Mouse (Mus musculus): ENCODE measurements around the gene Hectd4. TPM values are rescaled to one million over a fixed set of nuclear protein-coding genes. Genes with fewer than 3 reads are reported as not detected.
"Not testable (repeated sequence)": the region's sequence is repeated elsewhere in the genome, so short reads cannot be mapped to it uniquely, and the experiment has no call there.

Hectd4 gene
- polyA plus RNA-seq, 1 experiment from 2014 or later, result 7.6 TPM

DNA sequence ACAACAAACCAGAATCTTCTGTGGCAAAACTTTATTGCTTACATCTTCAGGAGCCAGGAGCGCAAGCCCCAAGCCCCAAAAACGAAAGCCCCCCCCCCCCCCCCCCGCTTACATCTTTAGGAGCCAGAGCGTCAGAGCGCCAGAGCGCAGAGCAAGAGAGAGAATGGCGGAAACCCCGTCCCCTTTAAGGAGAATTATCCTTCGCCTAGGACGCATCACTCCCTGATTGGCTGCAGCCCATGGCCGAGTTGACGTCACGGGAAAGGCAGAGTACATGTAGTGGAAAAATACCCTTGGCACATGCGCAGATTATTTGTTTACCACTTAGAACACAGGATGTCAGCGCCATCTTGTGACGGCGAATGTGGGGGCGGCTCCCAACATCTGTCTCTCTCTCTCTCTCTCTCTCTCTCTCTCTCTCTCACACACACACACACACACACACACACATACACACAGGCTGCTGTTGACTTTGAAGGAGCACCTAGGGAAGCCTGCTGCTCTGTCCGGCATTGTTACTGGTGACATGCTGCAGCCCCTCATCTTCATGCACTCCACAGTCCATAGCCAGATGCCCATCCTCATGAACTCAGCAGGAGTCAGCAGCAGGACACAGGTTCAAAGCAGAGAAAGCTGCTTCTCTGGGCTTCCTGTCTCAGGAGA, 110.3 kb downstream of the Hectd4 start:
- H3K27ac ChIP-seq, result peak overlapping the region; percentile 77
- peak overlapping the region; percentile 37; the same call in 1 of the 2 replicates for H3K4me3 ChIP-seq (replicated peaks)
- H3K27me3 ChIP-seq; DNase-seq; H3K9me3 ChIP-seq (replicated peaks); H3K4me1 ChIP-seq (replicated peaks); H3K9ac ChIP-seq: not testable (repeated sequence)
- peak; percentile 38; the same call in 1 of the 2 replicates for ATAC-seq (ENCODE audit: low read depth)
- peak overlapping the region; percentile 41 for H3K4me2 ChIP-seq
- H3K36me3 ChIP-seq, result peaks cover 92% of the 10 kb centered on the region
- 76% methylated on average over 11 of the region's 19 CpGs for WGBS (ENCODE audit: insufficient replicate concordance)

DNA sequence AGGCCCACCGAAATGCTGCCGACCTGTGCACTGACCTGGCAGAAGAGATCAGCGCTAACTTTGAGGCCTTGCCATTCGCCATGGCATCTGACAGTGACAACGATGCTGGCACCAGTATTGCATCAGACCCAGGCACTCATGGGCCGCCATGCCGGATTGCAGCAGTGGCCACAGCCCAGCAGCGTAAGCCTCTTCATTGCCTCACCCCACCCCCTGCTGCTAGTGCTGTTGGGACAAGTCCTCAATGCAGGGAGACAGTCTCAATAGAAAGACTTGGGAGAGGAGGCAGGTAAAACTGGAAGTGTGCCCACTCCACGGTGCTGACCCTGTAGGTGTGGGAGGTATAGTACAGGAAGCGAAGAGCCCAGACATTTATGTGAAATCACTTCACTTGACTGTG, 111.7 kb downstream of the Hectd4 start:
- 94% methylated on average over 10 of the region's 10 CpGs for WGBS (ENCODE audit: insufficient replicate concordance)
- Histone ChIP-seq H3K27me3 (no peaks in the 10 kb centered on the region), H3K9me3 (replicated peaks) (no peaks in the 10 kb centered on the region), H3K9ac (no peak overlapping the region), H3K4me1 (replicated peaks) (0 out of 2 replicates have a peak, but pooled peaks cover 2% of the 10 kb centered on the region), H3K27ac (no peak overlapping the region), H3K4me3 (replicated peaks) (no peak overlapping the region), H3K4me2 (no peak overlapping the region), H3K36me3 (peaks cover 92% of the 10 kb centered on the region)
- DNase-seq (no peak), ATAC-seq (ENCODE audit: low read depth) (no peak)

DNA sequence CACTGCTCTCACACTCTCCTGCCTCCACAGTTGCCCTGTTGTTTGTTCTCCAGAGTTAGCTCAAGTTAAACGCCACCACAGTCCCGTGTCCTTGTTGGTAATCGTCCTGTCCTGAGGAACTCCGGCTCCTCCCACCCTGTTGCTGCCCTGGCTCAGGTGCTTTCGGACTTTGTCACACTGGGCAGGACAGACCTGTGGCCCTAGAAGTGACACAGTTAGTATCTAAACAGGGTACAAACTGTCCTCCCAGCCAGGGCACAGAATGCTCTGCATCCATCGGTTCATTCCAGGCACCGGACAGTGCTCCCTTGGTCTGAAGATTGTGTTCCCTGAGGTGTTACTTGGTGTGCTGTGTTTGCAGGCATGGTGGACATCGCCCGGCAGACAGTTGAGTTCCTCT, 114.0 kb downstream of the Hectd4 start:
- 90% methylated on average over 9 of the region's 9 CpGs for WGBS (ENCODE audit: insufficient replicate concordance)
- Histone ChIP-seq H3K27ac (no peak overlapping the region), H3K27me3 (no peaks in the 10 kb centered on the region), H3K9me3 (replicated peaks) (no peaks in the 10 kb centered on the region), H3K4me1 (replicated peaks) (no peaks in the 10 kb centered on the region), H3K9ac (no peak overlapping the region), H3K36me3 (peaks cover 96% of the 10 kb centered on the region), H3K4me2 (no peak overlapping the region), H3K4me3 (replicated peaks) (no peak overlapping the region)
- ATAC-seq (ENCODE audit: low read depth), result no peak
- DNase-seq, result no peak

- ATAC-seq (ENCODE audit: low read depth) (no peak; the same call in 1 of the 2 replicates), DNase-seq (no peak)
- Histone ChIP-seq H3K9me3 (replicated peaks) (no peaks in the 10 kb centered on the region), H3K27ac (no peak overlapping the region), H3K36me3 (peaks cover 96% of the 10 kb centered on the region), H3K4me3 (replicated peaks) (no peak overlapping the region), H3K4me2 (no peak overlapping the region), H3K4me1 (replicated peaks) (no peaks in the 10 kb centered on the region), H3K27me3 (no peaks in the 10 kb centered on the region), H3K9ac (no peak overlapping the region)
- WGBS (ENCODE audit: insufficient replicate concordance), result 83% methylated on average over 5 of the region's 5 CpGs
Observed at GRCm38 (mm10) chr5:121334454-121334853, 114.4 kb downstream of the Hectd4 start.

DNA sequence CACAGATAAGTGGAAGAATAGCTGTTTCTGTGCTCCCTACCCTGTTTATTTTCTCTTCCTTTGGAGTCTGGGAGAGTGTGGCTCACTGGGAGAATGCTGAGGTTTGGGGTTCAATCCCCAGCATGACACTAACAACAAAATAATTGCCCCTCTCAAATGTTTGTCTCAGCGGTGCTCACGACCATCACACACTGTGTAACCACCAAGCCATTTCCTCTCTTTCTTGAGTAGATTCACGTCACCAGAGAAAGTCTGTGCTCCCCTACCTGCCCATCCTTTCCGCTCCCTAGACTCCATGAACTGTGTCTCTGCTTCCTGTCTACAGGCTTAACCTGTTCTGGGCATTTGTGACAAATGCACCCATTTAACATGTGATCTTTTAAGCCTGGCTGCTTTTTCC, 115.4 kb downstream of the Hectd4 start:
- Histone ChIP-seq H3K9me3 (replicated peaks) (no peaks in the 10 kb centered on the region), H3K9ac (no peak overlapping the region), H3K27ac (no peak overlapping the region; the same call in 1 of the 2 replicates), H3K27me3 (no peaks in the 10 kb centered on the region), H3K4me3 (replicated peaks) (no peak overlapping the region), H3K4me2 (no peak overlapping the region), H3K36me3 (peaks cover 99% of the 10 kb centered on the region), H3K4me1 (replicated peaks) (no peaks in the 10 kb centered on the region)
- DNase-seq (no peak), ATAC-seq (ENCODE audit: low read depth) (no peak)
- 89% methylated on average over 4 of the region's 4 CpGs for WGBS (ENCODE audit: insufficient replicate concordance)

DNA sequence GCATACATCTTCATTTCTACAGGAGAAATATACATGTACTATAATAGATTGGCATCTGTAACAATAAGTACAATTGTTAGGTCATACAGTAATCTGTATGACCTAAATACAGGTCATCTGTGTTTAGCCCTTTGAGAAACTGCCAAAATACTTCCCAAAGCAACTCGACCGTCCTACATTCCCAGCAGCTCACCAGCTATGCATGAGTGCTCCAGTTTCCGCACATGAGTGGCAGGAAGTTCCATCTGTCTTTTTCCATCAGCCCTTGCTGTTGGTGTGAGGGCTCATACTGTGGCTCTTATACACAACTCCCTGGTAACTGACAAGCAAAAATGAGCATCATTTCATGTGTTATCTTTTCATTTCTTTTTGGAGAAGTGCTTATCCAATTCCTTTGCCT, 116.0 kb downstream of the Hectd4 start:
- Histone ChIP-seq H3K9ac (no peak overlapping the region), H3K27ac (no peak overlapping the region), H3K4me2 (no peak overlapping the region), H3K4me1 (replicated peaks) (peaks cover 4% of the 10 kb centered on the region; the same call in 1 of the 2 replicates), H3K9me3 (replicated peaks) (no peaks in the 10 kb centered on the region), H3K27me3 (no peaks in the 10 kb centered on the region), H3K4me3 (replicated peaks) (no peak overlapping the region), H3K36me3 (peaks cover 99% of the 10 kb centered on the region)
- DNase-seq (no peak), ATAC-seq (ENCODE audit: low read depth) (no peak)
- WGBS (ENCODE audit: insufficient replicate concordance), result 91% methylated on average over 3 of the region's 3 CpGs

- 92% methylated on average over 6 of the region's 6 CpGs for WGBS (ENCODE audit: insufficient replicate concordance)
- Histone ChIP-seq H3K9ac (no peak overlapping the region), H3K4me2 (no peak overlapping the region), H3K27ac (no peak overlapping the region), H3K4me1 (replicated peaks) (peaks cover 6% of the 10 kb centered on the region; the same call in 1 of the 2 replicates), H3K4me3 (replicated peaks) (no peak overlapping the region), H3K27me3 (no peaks in the 10 kb centered on the region), H3K9me3 (replicated peaks) (no peaks in the 10 kb centered on the region), H3K36me3 (peaks cover 99% of the 10 kb centered on the region)
- no peak for DNase-seq
- ATAC-seq (ENCODE audit: low read depth), result no peak
Observed at GRCm38 (mm10) chr5:121336776-121337175, 116.8 kb downstream of the Hectd4 start.

DNA sequence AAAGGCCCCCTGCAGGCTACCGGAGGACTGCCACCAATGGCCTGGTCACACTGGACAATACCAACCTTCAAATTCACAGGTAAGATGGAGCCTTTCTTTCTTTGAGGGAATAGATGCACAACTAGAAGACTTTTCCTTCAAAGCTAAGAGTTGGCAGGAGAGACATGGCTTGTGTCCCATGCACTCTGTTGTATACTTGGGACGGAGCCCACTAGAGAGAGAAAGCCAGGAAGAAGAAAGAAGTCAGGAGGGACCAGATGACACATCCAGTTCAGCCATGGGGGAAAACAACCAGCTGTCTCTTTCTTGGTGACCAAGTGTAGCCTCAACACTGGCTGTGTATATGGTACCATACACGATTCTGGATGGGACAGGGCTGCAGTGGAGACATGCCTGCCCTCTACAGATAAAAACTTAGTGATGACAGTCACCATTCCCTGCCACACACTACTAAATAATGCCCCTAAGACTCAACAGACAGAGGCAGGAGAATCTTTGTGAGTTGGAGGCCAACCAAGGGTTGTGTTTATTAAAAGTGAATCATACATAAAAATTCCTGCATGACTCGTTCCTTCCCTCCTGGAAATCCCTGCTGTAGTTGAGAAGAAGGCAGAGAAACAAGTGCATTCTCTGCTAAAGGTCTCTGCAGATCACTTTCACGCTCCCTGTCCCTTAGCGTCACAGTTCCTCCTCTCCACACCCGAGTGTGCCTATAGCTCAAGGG, 119.7 kb downstream of the Hectd4 start:
- DNase-seq (no peak), ATAC-seq (ENCODE audit: low read depth) (no peak)
- Histone ChIP-seq H3K27me3 (no peaks in the 10 kb centered on the region), H3K27ac (no peak overlapping the region), H3K36me3 (peaks cover 99% of the 10 kb centered on the region), H3K9ac (no peak overlapping the region), H3K9me3 (replicated peaks) (no peaks in the 10 kb centered on the region), H3K4me2 (no peak overlapping the region), H3K4me3 (replicated peaks) (no peak overlapping the region), H3K4me1 (replicated peaks) (peaks cover 6% of the 10 kb centered on the region; the same call in 1 of the 2 replicates)
- WGBS (ENCODE audit: insufficient replicate concordance), result 85% methylated on average over 7 of the region's 7 CpGs

DNA sequence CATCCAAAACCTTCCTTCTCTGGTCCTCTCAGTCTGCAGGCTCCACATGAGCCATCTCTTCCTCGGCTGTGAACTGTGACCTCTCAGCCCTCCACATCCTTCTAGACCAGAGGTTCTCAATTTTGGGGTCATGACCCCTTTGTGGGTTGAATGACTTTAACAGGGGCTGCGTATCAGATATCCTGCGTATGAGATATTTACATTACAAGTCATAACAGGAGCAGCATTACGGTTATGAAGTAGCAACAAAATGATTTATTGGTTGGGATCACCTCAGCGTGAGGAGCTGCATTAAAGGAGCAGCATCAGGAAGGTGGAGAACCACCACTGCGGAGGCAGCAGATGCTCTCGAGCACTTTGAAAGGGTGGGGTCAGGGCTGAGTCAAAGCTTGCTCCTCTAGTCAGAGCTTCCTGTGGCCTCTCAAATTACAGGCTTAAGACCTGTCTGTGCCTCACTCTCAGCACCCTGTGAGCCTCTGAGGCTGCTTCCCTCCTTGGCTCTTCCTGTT, 121.0 kb downstream of the Hectd4 start:
- 56% methylated on average over 7 of the region's 7 CpGs for WGBS (ENCODE audit: insufficient replicate concordance)
- H3K9me3 ChIP-seq (replicated peaks), result no peaks in the 10 kb centered on the region
- ATAC-seq (ENCODE audit: low read depth) (no peak), DNase-seq (no peak)
- no peaks in the 10 kb centered on the region for H3K27me3 ChIP-seq
- H3K4me1 ChIP-seq (replicated peaks), result peaks cover 6% of the 10 kb centered on the region; the same call in 1 of the 2 replicates
- H3K27ac ChIP-seq, result no peak overlapping the region
- no peak overlapping the region for H3K9ac ChIP-seq
- H3K4me2 ChIP-seq, result no peak overlapping the region
- H3K36me3 ChIP-seq, result peaks cover 99% of the 10 kb centered on the region
- H3K4me3 ChIP-seq (replicated peaks), result no peak overlapping the region

GRCm38 (mm10) chr5:121342490-121342889, 122.5 kb downstream of the Hectd4 start:
- 0 out of 2 replicates have a peak, but pooled peaks have one; percentile 14 for ATAC-seq (ENCODE audit: low read depth)
- Histone ChIP-seq H3K36me3 (peaks cover 98% of the 10 kb centered on the region), H3K27me3 (no peaks in the 10 kb centered on the region), H3K9me3 (replicated peaks) (no peaks in the 10 kb centered on the region), H3K4me1 (replicated peaks) (peaks cover 6% of the 10 kb centered on the region; the same call in 1 of the 2 replicates), H3K9ac (no peak overlapping the region), H3K4me3 (replicated peaks) (no peak overlapping the region), H3K4me2 (no peak overlapping the region), H3K27ac (no peak overlapping the region)
- DNase-seq, result no peak
- 88% methylated on average over 11 of the region's 11 CpGs for whole genome bisulfite sequencing (ENCODE audit: insufficient replicate concordance)

DNA sequence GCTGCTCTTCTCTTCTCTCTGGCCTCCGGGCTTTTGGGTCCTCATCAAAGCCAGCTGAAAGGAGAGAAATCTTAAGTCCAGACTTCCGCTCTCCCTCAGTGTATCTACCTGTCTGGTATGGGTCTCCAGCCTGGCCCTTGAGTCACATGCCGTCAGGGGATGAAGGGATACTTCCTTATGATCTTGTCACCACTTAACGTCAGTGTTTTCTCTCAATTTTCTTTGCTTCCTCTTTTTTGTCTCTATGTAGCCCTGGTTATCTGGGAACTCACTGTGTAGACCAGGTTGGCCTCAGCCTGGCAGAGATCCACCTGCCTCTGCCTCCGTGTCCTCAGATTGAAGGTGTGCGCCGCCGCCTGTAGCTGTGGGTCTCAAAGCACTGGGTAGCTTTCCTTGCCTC, 124.0 kb downstream of the Hectd4 start:
- Histone ChIP-seq H3K9ac (no peak overlapping the region), H3K9me3 (replicated peaks) (no peaks in the 10 kb centered on the region), H3K27ac (no peak overlapping the region), H3K4me3 (replicated peaks) (no peak overlapping the region), H3K36me3 (peaks cover 99% of the 10 kb centered on the region), H3K27me3 (no peaks in the 10 kb centered on the region), H3K4me1 (replicated peaks) (peaks cover 6% of the 10 kb centered on the region; the same call in 1 of the 2 replicates), H3K4me2 (no peak overlapping the region)
- ATAC-seq (ENCODE audit: low read depth), result no peak
- WGBS (ENCODE audit: insufficient replicate concordance), result 82% methylated on average over 8 of the region's 8 CpGs
- no peak for DNase-seq

Measured in liver, embryonic 13.5 days (tissue).